Mouse (Mus musculus) neural tube, embryonic 14.5 days (tissue): ENCODE results near the gene Lypd5. TPM values are rescaled to one million over a fixed set of nuclear protein-coding genes. Genes with fewer than 3 reads are reported as not detected.

Source experiments
- ATAC-seq: fragments of 200-750 bp; cut with Nextera tagmentation; 2 replicates; pipeline ENCODE4 v1.8.0; 2017; ENCODE audit warnings: low read depth, mild to moderate bottlenecking, moderate TSS enrichment, moderate library complexity
- H3K27ac ChIP-seq: fragments of 300-500 bp; sonication (generic); 2 replicates; pipeline ENCODE4 v1.5.1; 2014; ENCODE audit warnings: low read depth, mild to moderate bottlenecking, control low read depth, low read length, moderate library complexity, mixed read lengths
- H3K27me3 ChIP-seq: fragments of 300-500 bp; sonication (generic); 2 replicates; pipeline ENCODE4 v1.6.1; 2014; ENCODE audit warnings: low read length; ENCODE audit not compliant: control insufficient read depth, insufficient read depth
- H3K36me3 ChIP-seq: fragments of 300-500 bp; sonication (generic); 2 replicates; pipeline ENCODE4 v1.6.1; 2014; ENCODE audit warnings: low read length, mixed read lengths; ENCODE audit not compliant: control insufficient read depth, insufficient read depth
- H3K4me1 ChIP-seq: fragments of 300-500 bp; sonication (generic); 2 replicates; pipeline ENCODE4 v1.6.1; 2014; ENCODE audit warnings: low read length; ENCODE audit not compliant: control insufficient read depth, insufficient read depth
- H3K4me2 ChIP-seq: fragments of 300-500 bp; sonication (generic); 2 replicates; pipeline ENCODE4 v1.6.1; 2014; ENCODE audit warnings: mild to moderate bottlenecking, low read depth, low read length, control low read depth
- H3K4me3 ChIP-seq: fragments of 300-500 bp; sonication (generic); 2 replicates; pipeline ENCODE4 v1.5.1; 2014; ENCODE audit warnings: low read depth, low read length, control low read depth, mixed read lengths
- H3K9ac ChIP-seq: fragments of 300-500 bp; sonication (generic); replicated peaks from 2 replicates; pipeline ENCODE4 v1.6.1; 2014; ENCODE audit warnings: low read depth, mild to moderate bottlenecking, control low read depth, low read length, mixed read lengths
- H3K9me3 ChIP-seq: fragments of 300-500 bp; sonication (generic); 2 replicates; pipeline ENCODE4 v1.6.1; 2016; ENCODE audit warnings: low read length; ENCODE audit not compliant: control insufficient read depth
- WGBS: fragments of 180-500 bp; shearing (Covaris S2); extraction: QIAGEN DNeasy Blood & Tissue Kit; methylation state at CpG from one replicate; pipeline ENCODE4 v1.1.7; 2014; 5-methylcytosine and 5-hydroxymethylcytosine counted together
- polyA plus RNA-seq: library from polyadenylated mRNA; unstranded; fragments of >200 nt; fragmentation: Nextera tagmentation; extraction: Ambion mirVana; gene quantifications from 2 replicates; pipeline ENCODE4 v1.2.1, GENCODE M21; 2014

Lypd5 gene
- polyA plus RNA-seq: not detected in 2 replicates

DNA sequence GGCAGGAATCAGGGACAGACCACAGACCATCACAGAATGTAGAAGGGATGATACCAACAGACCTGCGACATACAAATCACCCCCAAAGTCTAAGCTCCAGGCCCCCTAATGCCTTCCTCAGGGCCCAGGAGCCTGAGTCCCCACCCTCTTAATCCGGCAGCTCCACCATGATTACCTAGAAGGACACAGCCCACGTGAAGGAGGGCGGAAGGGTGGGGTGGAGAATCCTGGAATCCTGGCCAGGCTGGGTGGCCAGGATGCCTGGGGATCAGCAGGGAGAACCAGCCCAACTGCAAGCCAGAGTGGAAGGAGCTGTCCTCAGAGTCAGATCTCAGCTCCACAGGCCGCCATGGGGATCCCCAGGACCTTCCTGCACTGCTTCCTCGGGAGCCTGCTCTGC, at the start of gene Lypd5:
Gene Lypd5 (plus strand): TSS at position 301 of the 400 bp plus-strand sequence.
- H3K4me2 ChIP-seq: no peak within 1 kb of the TSS
- no peaks in the 10 kb centered on the region for H3K36me3 ChIP-seq
- 0 out of 2 replicates have a peak within 1 kb of the TSS, but pooled peaks have one; percentile 11 for H3K9ac ChIP-seq
- no peak within 1 kb of the TSS for H3K27ac ChIP-seq
- H3K9me3 ChIP-seq: no peaks in the 10 kb centered on the region
- H3K27me3 ChIP-seq: no peaks in the 10 kb centered on the region
- 49% methylated on average over 6 of the region's 6 CpGs for WGBS
- H3K4me3 ChIP-seq: no peak within 1 kb of the TSS
- no peaks in the 10 kb centered on the region for H3K4me1 ChIP-seq
- no peak for ATAC-seq

DNA sequence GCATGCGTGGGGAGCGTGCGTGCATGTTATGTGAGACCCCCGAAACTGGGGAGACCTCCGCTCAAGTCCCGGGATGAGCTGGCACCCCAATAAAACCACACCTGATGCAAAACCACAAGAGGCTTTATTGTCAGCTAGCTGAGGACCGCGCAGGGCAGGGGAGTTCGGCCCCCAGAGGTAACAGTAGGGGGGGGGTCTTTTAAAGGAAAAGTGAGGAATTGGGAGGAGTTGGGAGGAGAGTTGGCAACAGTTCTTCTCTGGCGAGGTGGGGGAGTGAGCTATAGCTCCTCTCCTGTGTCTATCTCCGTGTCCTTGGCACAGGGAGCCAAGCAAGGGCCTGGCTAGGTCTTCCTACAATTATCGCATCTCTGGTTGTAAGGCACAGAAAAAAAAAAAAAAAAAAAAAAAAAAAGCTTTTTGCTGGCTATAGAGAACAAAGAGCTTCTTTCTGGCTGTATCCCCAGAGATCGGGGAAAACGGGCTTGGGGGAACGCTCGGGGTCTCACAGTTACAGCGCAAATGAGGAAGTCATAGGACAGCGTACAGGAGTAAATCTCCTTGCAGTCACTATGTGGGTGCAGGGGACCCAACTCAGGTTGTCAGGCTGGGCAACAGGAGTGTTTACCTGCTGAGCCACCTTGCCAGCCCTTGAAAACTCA, 49.0 kb upstream of the Lypd5 start:
- Histone ChIP-seq H3K4me1 (peaks cover 13% of the 10 kb centered on the region; the same call in 1 of the 2 replicates), H3K27me3 (no peaks in the 10 kb centered on the region), H3K4me3 (peak overlapping the region; percentile 62), H3K27ac (peak overlapping the region; percentile 44; the same call in 1 of the 2 replicates), H3K4me2 (peak overlapping the region; percentile 83), H3K9me3 (no peaks in the 10 kb centered on the region), H3K36me3 (peaks cover 34% of the 10 kb centered on the region), H3K9ac (peak overlapping the region; percentile 69)
- ATAC-seq: peak; percentile 35
- WGBS: 0% methylated on average over 18 of the region's 18 CpGs

DNA sequence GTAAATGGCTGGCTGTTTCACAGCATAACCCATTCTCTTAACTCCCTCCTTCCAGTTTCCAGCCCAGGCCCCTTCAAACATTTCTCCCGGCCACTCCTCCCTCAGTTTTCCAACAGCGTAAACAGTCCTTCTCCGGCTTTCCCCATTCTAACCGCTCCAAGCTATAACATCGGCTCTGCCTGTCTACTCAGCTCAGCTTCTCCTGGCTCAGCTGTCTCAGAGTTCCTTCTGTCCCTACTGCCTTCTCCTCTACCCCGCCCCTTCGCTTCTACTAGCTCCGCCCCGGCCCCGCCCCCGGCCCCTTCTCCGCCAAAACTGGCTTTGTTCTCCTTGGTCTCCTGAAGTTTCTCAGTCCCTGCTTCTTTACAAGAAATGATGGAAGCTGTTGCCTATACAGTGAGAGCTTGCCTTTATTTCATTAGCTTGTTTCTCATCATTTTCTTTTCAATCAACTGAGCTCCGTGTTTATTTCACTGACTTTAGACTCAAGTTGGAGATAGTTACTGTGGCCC, 48.2 kb upstream of the Lypd5 start, which contains the start of gene Zfp61:
Gene Zfp61 (minus strand): TSS at position 462 of the 512 bp plus-strand sequence.
- Histone ChIP-seq H3K4me3 (peak within 1 kb of the TSS; percentile 62), H3K4me2 (peak within 1 kb of the TSS; percentile 83), H3K27me3 (no peaks in the 10 kb centered on the region), H3K9ac (peak within 1 kb of the TSS; percentile 69; the same call in 1 of the 2 replicates), H3K36me3 (peaks cover 26% of the 10 kb centered on the region), H3K4me1 (peaks cover 13% of the 10 kb centered on the region; the same call in 1 of the 2 replicates), H3K27ac (peak within 1 kb of the TSS; percentile 55; the same call in 1 of the 2 replicates), H3K9me3 (no peaks in the 10 kb centered on the region)
- peak; percentile 39; the same call in 1 of the 2 replicates for ATAC-seq
- WGBS: 1% methylated on average over 13 of the region's 13 CpGs

DNA sequence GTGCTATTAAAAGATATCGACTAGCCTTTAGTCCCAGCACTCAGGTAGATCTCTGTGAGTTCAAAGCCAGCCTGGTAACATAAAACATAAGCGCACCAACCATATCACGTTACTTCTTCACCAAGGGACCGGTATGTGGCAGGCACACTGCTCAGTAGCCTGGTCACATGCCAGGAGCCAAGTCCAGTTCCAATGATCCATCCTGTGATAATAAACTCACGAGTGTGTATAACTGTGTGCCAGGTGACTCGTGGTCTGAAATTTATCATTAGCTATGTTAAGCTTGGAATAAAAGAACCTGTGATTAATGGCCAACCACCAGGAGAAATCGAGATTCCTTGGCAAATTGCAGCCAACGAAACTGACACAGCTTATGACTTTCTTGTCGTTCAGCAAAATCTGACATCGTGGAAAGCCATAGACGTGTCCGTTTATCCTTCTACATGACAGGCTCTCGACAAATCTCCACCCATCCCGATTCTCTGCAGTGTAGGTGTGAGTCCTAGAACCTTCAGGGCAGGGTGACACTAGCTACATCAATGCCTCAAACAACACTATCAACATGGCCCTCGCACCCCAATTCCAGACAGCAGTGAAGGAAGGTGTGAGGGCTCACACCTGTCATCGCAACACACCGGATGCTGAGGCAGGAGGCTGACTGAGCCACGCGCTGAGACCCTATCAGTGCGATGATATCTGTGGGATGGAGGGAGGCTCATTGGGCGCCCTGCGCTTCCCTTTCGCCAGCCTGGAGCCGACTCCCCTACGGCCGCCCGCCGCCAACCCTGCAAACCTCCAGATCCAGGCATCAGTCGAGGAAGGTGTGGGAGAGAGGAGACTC, 33.0 kb upstream of the Lypd5 start:
- ATAC-seq: no peak
- 31% methylated on average over 29 of the region's 29 CpGs for WGBS

DNA sequence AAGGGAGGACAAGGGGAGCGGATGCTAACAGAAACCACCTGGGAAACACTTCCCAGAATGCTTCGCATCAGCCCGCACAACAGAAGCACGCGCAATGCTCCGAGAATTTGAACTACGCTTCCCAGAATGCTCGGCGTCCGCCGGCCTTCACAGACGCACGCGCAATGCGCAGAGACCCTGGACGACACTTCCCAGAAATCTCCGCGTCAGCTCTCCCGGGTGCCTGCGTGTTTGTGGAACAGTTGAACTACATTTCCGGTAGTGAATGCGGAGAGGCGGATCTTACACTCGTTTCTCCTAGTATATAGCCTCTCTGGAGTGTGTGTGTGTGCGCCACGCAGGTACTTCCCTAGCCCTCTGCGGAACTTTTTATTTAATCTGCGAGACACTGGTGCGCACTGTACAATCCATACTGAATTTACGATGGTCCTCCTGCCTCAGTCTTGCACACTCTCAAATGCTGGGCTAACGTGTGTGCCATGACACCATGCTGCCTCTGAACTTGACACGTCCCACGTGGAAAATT, 32.4 kb upstream of the Lypd5 start, which contains the start of gene Zfp94:
Gene Zfp94 (minus strand): TSS at position 100 of the 526 bp plus-strand sequence.
- Histone ChIP-seq H3K9me3 (no peaks in the 10 kb centered on the region), H3K4me2 (peak within 1 kb of the TSS; percentile 79), H3K4me3 (peak within 1 kb of the TSS; percentile 59), H3K27ac (peak within 1 kb of the TSS; percentile 75), H3K36me3 (peaks cover under 1% of the 10 kb centered on the region; the same call in 1 of the 2 replicates), H3K27me3 (no peaks in the 10 kb centered on the region), H3K4me1 (peaks cover 5% of the 10 kb centered on the region), H3K9ac (peak within 1 kb of the TSS; percentile 75)
- under 1% methylated on average over 33 of the region's 33 CpGs for WGBS
- ATAC-seq: peak; percentile 95

More for the DNA sequence above, 33.0 kb upstream of the Lypd5 start:
- Histone ChIP-seq H3K4me2 (peak overlapping the region; percentile 79), H3K4me3 (peak overlapping the region; percentile 59), H3K9me3 (no peaks in the 10 kb centered on the region), H3K9ac (peak overlapping the region; percentile 75), H3K27ac (peak overlapping the region; percentile 75), H3K36me3 (peaks cover 7% of the 10 kb centered on the region), H3K27me3 (no peaks in the 10 kb centered on the region), H3K4me1 (peaks cover 5% of the 10 kb centered on the region)

DNA sequence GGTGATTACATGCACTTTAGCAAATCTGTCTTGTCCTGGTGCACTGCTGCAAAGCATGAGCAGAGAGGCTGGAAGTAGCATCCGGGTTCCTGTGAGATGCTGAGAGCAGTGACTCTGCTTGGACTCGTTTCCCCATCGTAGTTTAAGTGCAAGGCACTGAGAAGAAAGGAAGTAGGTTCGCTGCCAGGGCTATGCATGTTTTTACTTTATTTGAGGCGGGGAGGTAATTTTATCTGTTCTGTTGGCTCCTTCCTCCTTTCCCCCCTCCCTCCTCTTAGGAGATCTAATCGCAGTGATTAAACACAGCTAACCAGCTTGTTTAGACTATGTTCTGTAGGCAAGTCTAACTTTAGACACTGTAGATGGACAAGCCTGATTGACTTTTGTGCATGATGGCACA, 30.1 kb upstream of the Lypd5 start:
- no peak for ATAC-seq
- Histone ChIP-seq H3K9me3 (no peaks in the 10 kb centered on the region; the same call in 1 of the 2 replicates), H3K36me3 (no peaks in the 10 kb centered on the region), H3K9ac (no peak overlapping the region), H3K27ac (no peak overlapping the region), H3K4me1 (peaks cover 5% of the 10 kb centered on the region), H3K4me3 (no peak overlapping the region), H3K4me2 (no peak overlapping the region), H3K27me3 (no peaks in the 10 kb centered on the region)
- WGBS: 74% methylated on average over 6 of the region's 6 CpGs

DNA sequence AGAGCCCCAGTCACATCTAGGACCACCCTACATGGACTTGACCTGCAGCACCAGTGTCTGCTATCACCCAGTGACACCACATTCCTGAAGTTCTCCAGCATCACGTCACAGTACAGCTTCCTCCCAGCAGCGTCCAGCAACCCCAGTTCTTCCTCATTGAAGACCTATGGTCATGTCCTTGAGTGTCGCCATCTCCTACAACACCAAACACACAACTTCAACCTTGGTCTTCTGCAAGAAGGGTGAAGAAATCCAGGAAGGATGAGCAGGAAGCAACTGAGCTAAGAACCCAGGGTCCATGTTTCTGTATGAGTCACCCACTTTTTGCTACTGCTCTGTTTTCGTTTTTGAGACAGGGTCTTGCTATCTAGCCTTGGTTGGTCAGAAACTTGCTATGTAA, 26.4 kb upstream of the Lypd5 start:
- Histone ChIP-seq H3K27me3 (no peaks in the 10 kb centered on the region), H3K4me2 (no peak overlapping the region), H3K27ac (no peak overlapping the region), H3K4me1 (no peaks in the 10 kb centered on the region), H3K4me3 (no peak overlapping the region), H3K9ac (no peak overlapping the region), H3K9me3 (no peaks in the 10 kb centered on the region; the same call in 1 of the 2 replicates), H3K36me3 (no peaks in the 10 kb centered on the region)
- 83% methylated on average over 4 of the region's 4 CpGs for WGBS
- ATAC-seq: no peak

DNA sequence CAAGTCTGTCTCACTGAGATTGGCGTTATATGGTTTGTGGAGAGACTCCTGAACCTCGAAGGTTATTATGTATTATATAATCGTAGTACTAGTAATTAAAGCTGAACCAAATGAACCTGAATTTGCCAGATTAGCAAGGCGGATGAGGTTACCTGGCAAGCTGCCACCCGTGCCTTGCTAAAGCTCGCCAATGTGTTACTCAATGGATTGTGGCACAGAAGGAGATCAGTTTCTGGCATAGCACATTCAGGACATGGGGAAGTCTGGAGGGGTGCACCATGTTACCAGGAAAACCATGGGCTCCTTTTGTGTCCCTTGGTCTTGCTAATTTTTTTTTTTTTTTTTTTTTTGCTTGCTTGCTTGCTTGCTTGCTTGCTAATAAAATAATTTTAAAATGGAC, 23.8 kb upstream of the Lypd5 start:
- Histone ChIP-seq H3K4me2 (peak overlapping the region; percentile 29; the same call in 1 of the 2 replicates), H3K9me3 (no peaks in the 10 kb centered on the region; the same call in 1 of the 2 replicates), H3K27me3 (no peaks in the 10 kb centered on the region), H3K4me3 (no peak overlapping the region), H3K36me3 (no peaks in the 10 kb centered on the region), H3K27ac (no peak overlapping the region), H3K9ac (no peak overlapping the region), H3K4me1 (no peaks in the 10 kb centered on the region)
- WGBS: 81% methylated on average over 6 of the region's 6 CpGs
- no peak for ATAC-seq
